Mouse (Mus musculus) frontal cortex, adult 2 months (tissue): ENCODE results near the gene Hexim2. TPM values are rescaled to one million over a fixed set of nuclear protein-coding genes. Genes with fewer than 3 reads are reported as not detected.

ENCODE experiments used
- DNase-seq, 2 experiments: peaks; one replicate each; pipeline ENCODE4 v3.0.0; 2022; ENCODE audit warnings: low spot score in 1 of 2; ENCODE audit errors: extremely low spot score in 1 of 2
- polyA plus RNA-seq: library from polyadenylated mRNA; depleted of rRNA; stranded (reverse); fragments of >200 nt; gene quantifications from 2 replicates; pipeline ENCODE4 v1.2.3, GENCODE M21; 2012; rRNA removed

The Hexim2 gene
- polyA plus RNA-seq, 1 experiment: 14.1 TPM

DNA sequence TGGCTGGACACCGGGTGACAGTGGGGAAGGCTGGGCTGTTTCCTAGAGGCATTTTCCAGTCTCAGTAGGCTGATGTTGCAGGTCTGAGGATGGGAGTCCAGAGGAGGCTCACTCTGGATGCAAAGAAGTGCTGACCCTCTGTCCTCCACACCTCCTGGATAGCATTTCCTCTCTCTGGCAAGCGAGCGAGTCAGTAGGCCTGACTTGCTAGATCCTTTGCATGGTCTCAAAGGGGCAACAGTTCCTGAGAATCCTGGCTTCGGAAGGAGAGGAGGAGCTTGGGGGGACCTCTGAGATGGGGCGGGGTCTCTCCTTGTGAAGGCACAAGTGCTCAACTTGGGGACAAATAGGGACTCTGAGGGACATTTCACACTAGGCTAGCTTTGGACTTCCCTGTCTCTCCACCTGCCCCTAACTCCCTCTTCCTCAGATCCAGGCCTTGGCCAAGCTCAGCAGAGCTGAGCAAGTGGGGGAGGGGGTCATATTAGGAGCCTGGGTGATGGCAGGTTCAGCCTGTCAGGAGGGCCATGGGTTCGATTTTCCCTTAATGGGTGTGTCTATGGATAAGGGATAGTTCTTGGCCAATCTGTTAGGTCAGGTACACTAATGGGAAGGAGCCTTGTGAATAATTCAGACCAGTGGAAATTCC, 40.3 kb downstream of the Hexim2 start:
- DNase-seq: no peak

DNA sequence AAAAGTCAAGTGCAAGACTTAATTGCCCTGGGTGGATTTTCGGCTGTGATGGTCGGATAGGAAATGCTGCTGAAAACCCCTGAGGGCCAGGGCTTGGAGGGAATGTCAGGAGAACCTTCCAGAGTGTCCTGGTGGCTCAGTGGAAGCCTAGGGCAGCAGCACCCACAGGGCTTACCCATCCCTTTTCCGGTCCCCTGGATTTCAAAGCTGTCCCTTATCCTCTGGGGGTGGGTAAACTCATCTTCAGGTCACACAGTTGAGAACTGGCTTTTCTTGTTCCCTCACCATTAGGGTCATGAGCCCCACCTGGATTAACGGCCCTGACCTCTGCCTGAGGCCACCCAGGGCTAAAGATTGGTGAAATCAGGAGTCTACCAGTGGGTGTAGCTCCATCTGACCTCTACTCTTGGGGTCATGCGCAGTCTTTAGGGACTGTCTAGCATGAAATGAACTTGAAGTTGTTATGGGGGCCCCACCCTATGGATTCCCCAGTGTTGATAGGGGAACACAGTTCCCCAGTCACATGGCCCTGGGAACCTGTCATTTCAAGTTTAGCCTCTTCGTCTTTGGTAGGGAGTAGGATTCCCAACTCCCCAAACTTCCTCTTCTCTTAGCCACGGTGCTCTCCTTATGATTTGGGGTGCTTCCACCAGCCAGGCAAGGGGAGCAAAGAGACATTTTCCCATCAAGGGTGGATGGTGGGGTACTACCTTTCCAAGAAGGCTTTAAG, 41.0 kb downstream of the Hexim2 start:
- DNase-seq: no peak

DNA sequence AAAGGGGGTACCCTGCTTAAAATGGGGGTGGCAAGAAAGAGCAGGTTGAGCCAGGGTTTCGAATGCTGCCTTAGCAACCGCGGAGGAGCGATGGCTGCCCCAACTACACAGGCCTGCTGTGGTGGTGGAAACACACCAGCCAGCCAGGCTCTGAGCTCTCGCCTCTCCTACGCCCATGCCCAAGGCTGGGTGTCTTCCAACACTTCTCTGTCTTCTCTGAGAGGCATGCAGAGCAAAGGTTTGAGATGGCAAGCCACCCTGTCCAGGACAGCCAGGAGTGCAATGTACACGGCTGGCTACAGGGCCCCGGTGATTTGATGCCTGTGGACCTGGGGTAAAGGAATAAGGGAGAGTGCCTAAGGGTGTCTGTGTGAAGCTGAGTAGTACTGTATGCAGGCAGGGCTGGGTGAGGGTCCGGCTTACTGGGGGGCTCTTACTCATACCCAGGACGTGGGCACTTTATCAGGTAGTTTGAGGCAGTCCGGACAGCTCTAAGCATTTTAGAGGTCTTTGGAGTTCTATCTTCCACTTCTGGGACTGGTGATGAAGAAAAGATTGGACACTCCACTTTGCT, 41.6 kb downstream of the Hexim2 start:
- DNase-seq: no peak

DNA sequence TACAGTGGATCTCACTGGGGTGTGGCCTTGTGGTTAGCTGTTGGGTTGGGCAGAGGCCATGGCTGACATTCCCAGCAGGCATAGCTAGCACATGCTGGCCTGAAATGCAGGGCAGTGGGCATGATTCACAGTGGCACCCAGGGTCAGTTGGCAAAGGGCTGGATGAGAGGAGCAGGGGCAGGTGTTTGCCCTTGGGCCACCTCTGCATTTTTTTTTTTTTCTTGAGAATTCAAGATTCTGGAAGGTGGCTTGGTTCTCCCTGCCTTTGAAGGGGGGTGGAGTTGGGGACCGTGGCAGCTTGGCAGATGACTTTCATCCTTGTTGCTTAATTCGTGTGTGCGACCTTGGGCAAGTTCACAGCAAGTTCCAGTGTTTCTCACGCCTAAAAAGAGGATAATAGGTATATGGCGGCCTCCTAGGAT, 42.2 kb downstream of the Hexim2 start:
- no peak for DNase-seq

DNA sequence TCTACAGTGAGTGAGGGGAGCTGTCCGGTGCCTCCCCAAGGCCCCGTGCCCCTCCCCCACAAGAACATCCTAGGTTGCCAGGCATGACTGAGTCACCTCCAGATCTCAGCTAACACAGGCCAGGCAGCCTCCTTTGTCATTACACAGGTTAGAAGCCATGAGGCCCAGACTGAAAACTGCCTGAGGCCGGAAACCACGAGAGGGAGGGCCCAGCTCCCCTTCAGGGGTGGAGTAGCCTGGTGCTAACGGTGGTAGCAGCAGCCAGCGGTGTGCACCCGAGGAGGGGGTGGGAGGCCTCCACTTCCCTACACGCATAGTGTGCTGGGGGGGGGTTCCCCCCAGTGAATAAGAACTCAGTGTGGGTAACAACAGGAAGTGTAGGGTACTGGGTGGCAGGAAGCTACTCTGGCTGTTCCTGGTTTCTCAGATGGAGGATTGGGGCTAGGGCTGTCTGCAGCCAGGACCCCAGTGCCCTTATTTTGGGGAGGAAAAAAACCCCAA, 42.7 kb downstream of the Hexim2 start:
- no peak for DNase-seq

DNA sequence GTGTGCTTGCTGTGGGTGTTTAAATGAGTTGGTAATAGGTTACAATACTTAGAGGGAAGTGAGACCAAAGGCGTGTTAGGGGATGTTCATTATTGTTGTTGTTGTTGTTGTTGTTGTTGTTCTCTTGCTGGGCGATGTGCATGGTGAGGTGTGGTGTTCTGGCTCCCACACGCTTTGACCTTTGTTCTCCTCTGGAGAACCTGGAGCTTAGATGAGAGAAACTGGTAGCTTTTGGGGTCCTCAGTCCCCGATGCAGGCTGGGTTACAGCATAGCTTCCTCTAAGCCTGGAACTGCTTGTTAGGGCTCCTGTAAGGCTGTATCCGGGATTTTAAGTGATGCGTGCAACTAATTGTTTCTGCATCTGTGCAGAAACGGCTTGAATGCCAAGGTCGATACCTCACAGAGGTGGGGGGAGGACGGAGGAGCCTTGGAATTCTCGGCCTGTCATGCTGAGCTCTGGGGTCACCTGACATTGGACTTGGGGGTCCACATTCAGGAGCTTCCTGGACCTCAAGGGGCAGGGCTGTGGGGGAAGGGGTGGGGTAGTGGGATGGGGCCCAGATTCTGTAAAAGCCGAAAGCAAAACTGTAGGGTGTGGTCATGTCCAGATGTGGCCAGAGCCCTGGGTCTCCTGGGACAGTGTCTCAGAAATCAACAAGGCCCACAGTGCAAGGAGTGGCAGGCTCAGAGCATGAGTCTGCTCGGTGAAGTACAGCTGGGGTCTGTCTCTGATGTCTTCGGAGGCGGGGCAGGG, 43.6 kb downstream of the Hexim2 start:
- DNase-seq: no peak

DNA sequence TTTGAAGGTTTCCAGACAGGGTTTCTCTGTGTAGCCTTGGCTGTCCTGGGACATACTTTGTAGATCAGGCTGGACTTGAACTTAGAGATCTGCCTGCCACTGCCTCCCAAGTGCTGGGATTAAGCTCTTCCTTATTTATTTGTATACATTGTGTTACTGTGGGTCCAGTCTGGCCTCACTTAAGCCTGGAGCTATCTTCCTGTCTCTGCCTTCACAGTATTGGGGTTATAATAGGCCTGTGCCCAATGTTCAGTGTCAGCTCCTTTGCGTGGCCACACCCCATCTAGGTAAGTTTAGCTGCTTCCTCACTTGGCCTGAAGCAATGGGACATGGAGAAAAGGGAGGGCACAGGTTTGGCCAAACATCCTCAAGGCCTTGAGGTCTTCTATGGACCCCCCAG, 44.3 kb downstream of the Hexim2 start:
- DNase-seq: no peak

DNA sequence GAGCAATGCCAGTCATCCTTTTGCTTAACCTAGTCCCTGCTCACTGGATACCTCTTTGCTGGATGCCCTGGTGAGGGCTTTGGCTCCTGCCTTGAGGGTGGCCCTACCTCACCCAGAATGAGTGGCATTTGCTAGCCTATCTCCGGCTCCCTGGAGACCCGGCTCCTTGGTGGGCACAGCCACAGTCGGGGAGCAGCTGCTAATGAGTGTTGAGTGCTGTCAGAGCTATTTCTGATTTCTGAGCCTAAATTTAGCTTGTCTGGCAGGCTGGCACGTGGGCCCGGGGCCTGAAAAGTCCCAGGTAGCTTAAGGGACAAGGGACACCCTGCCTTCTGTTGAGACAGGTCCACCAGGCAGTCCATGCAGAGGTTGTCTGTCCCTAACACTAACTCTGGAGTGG, 45.0 kb downstream of the Hexim2 start:
- DNase-seq: no peak

DNA sequence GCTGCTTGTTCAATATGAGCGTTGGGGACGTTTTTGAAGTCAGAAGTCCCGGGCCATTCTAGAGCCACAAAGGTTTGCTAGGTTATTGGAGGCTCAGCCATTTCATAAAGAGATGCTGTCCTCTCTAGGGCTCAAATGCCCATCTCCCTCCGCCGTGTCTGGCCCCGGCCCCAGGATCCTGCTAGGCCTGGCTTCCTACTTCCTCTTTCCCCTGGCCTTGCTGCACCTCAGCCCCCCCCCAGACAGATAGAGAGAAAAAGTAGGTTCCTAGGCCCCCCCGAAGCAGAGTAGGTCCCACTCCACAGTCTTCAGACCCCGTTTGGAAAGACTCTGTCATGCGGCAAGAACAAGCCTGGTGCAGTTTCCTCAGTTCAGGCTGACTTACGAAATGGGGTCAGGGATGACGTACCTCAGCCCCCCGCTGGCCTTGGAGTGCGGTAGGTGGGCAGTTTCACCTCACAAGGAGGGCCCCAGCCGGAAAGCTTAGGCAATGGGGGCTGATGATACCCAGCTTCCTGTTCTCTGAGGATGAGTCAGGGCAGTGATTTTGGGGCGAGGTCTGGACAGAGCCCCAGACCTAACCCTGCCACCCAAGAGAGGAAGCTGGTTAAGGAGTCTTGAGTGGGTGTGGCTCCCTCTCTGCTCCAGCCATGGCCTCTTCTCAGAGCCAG, 45.7 kb downstream of the Hexim2 start:
- DNase-seq: no peak

DNA sequence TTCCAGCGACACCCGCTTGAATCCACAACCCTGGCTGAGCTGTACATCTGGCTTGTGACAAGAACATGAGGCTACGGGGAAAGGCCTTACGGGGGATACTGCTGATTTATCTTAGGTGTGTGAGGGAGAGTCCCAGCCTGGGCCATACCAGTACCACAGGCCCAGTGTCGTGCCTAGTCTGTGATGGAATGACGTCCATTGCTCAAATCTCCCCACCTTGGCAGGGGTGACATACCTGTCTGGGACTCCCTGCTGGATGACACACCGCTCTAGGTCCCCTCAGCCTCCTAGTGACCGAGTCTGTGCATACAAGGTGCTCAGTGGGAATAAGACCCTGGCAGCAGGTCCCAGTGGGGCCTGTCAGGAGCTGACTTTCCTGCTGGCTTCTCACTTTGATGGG, 46.5 kb downstream of the Hexim2 start:
- no peak for DNase-seq

DNA sequence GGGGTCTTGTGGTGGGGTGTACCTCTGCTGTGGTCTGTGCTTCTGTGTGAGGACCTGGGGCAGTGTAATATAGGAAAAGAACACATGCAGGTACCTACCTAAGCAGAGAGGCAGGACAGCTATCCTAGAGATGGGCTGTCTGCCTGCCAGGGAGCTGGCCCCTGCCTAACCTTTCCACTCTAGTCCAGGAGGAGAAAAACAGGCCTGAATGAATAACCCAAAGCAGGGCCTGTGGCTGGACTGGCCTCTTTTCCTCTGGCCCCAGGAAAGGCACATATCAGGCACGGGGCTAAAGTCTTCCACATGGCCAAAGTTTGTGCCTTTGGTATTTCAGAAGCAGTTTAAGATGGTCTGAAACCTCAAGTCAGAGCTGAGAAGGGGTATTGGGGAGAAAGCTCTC, 48.2 kb downstream of the Hexim2 start:
- DNase-seq: no peak

DNA sequence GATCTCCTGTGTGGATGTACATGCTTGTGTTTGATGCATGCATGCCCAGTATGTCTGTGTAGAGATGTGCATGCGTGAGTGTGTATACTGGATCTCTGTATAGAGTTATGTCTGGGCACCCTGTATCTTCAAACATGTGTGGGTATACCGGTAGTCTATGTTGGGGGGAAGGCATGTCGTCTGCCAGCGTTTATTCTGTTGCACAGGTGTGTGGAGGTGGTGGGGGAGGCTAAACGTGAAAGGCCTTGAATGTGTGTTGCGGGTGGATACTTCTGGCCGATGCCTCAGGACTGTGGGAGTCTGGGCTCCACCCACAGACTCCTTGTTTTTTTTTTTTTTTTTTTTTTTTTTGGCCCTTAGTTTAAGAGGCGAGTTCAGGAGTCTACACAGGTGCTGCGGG, 49.1 kb downstream of the Hexim2 start:
- DNase-seq: no peak

DNA sequence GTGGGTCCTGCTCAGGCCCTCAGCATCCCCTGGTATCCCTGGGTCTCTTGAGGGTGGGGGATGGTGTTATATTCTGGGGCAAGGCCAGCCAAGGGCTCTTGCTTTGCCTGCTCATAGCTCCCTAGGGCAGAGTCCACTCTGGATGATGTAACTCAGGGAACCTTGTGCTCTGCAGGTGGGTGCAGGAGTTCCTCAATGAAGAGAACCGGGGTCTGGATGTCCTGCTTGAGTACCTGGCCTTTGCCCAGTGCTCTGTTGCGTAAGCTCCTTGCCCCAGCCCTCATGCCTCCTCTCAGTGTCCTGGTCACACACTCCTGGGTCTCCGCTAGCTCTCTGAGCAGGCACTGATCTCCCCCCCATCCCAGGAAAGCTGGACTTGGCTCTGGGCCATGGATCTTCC, 49.7 kb downstream of the Hexim2 start:
- no peak for DNase-seq

DNA sequence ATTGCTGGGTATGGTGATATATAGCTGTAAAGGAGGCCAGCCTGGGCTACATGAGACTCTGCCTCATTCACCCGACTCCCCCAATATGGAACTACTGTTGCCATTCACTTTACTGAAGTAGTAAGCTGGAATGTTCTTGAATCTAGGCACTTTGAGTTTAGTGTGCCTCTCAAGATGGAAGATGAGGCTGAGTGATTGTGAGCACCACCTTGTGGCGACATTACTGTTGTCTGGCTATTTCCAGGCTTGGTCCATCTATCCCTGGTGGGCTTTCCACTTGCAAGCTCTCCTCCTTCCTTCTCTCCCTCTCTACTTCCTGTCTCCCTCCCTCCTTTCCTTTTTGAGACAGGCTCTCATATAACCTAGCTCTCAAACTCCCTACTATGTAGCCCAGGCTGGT, 52.7 kb downstream of the Hexim2 start:
- DNase-seq: peak in 1 of 2 experiments; percentile 70

Other genes starting within 250 kb of the Hexim2 start
- gene Fam187a, start 247.3 kb upstream of the Hexim2 start, polyA plus RNA-seq: 0.06 TPM in 1 of 2 replicates, not detected in the other
- gene Gfap, start 231.5 kb upstream of the Hexim2 start, polyA plus RNA-seq: 201 and 202 TPM in 2 replicates
- gene Kif18b, start 207.3 kb upstream of the Hexim2 start, polyA plus RNA-seq: 0.30 and 0.32 TPM in 2 replicates
- gene C1ql1, start 185.7 kb upstream of the Hexim2 start, polyA plus RNA-seq: 20.0 and 24.4 TPM in 2 replicates
- 78.5 and 81.3 TPM in 2 replicates for gene Nmt1, start 104.2 kb upstream of the Hexim2 start, polyA plus RNA-seq
- 88.0 and 94.5 TPM in 2 replicates for gene Dcakd, start 104.1 kb upstream of the Hexim2 start, polyA plus RNA-seq
- 12.3 and 13.3 TPM in 2 replicates for gene Plcd3, start 30.8 kb upstream of the Hexim2 start, polyA plus RNA-seq
- gene Acbd4, start 30.7 kb upstream of the Hexim2 start, polyA plus RNA-seq: 38.1 and 44.9 TPM in 2 replicates
- gene Hexim1, start 16.2 kb upstream of the Hexim2 start, polyA plus RNA-seq: 25.6 and 25.8 TPM in 2 replicates
- 76.2 and 85.2 TPM in 2 replicates for gene Fmnl1, start 38.7 kb downstream of the Hexim2 start, polyA plus RNA-seq
- gene 1700023F06Rik, start 76.1 kb downstream of the Hexim2 start, polyA plus RNA-seq: 5.3 and 6.0 TPM in 2 replicates
- gene Spata32, start 86.0 kb downstream of the Hexim2 start, polyA plus RNA-seq: 1.4 and 1.5 TPM in 2 replicates
- gene Map3k14, start 135.0 kb downstream of the Hexim2 start, polyA plus RNA-seq: 3.8 and 4.3 TPM in 2 replicates
- 16.6 and 16.8 TPM in 2 replicates for gene Arhgap27, start 231.3 kb downstream of the Hexim2 start, polyA plus RNA-seq